Mouse (Mus musculus): ENCODE results near the gene Sugct. TPM values are rescaled to one million over a fixed set of nuclear protein-coding genes. Genes with fewer than 3 reads are reported as not detected.

Gene Sugct
- polyA plus RNA-seq, 1 experiment = not detected

- TF ChIP-seq POLR2A (IDR thresholded peaks at IDR 0.05; ENCODE audit: insufficient read depth, low read depth, low read length) (no peak), CTCF (IDR thresholded peaks at IDR 0.05; ENCODE audit: insufficient read depth, low read depth, low read length) (no peak)
- Histone ChIP-seq H3K27ac (ENCODE audit: insufficient read depth, low read depth, low read length) (no peak overlapping the region), H3K4me3 (ENCODE audit: insufficient read depth, low read depth, low read length) (no peak overlapping the region), H3K4me1 (ENCODE audit: control insufficient read depth, insufficient read depth, low read length) (no peaks in the 10 kb centered on the region)
- 90% methylated on average over 1 of the region's 1 CpGs for WGBS
Measured at GRCm38 (mm10) chr13:17420557-17420956, 274.8 kb downstream of the Sugct start.

GRCm38 (mm10) chr13:17342836-17343235 lies 352.5 kb downstream of the Sugct start:
- Histone ChIP-seq H3K4me3 (ENCODE audit: insufficient read depth, low read depth, low read length) (no peak overlapping the region), H3K4me1 (ENCODE audit: control insufficient read depth, insufficient read depth, low read length) (no peaks in the 10 kb centered on the region), H3K27ac (ENCODE audit: insufficient read depth, low read depth, low read length) (no peak overlapping the region)
- TF ChIP-seq CTCF (IDR thresholded peaks at IDR 0.05; ENCODE audit: insufficient read depth, low read depth, low read length) (no peak), POLR2A (IDR thresholded peaks at IDR 0.05; ENCODE audit: insufficient read depth, low read depth, low read length) (no peak)
- 94% methylated on average over 8 of the region's 8 CpGs for WGBS

GRCm38 (mm10) chr13:17335885-17336540 lies 359.3 kb downstream of the Sugct start:
- Histone ChIP-seq H3K27ac (ENCODE audit: insufficient read depth, low read depth, low read length) (no peak overlapping the region), H3K4me3 (ENCODE audit: insufficient read depth, low read depth, low read length) (no peak overlapping the region), H3K4me1 (ENCODE audit: control insufficient read depth, insufficient read depth, low read length) (no peaks in the 10 kb centered on the region)
- 84% methylated on average over 4 of the region's 4 CpGs for WGBS
- TF ChIP-seq CTCF (IDR thresholded peaks at IDR 0.05; ENCODE audit: insufficient read depth, low read depth, low read length) (no peak), POLR2A (IDR thresholded peaks at IDR 0.05; ENCODE audit: insufficient read depth, low read depth, low read length) (no peak)

- Histone ChIP-seq H3K4me3 (ENCODE audit: insufficient read depth, low read depth, low read length) (no peak overlapping the region), H3K27ac (ENCODE audit: insufficient read depth, low read depth, low read length) (no peak overlapping the region), H3K4me1 (ENCODE audit: control insufficient read depth, insufficient read depth, low read length) (no peaks in the 10 kb centered on the region)
- TF ChIP-seq CTCF (IDR thresholded peaks at IDR 0.05; ENCODE audit: insufficient read depth, low read depth, low read length) (no peak), POLR2A (IDR thresholded peaks at IDR 0.05; ENCODE audit: insufficient read depth, low read depth, low read length) (no peak)
- 83% methylated on average over 4 of the region's 4 CpGs for whole genome bisulfite sequencing
Measured at GRCm38 (mm10) chr13:17326863-17327262, 368.5 kb downstream of the Sugct start.

- no peak for TF ChIP-seq POLR2A (IDR thresholded peaks at IDR 0.05; ENCODE audit: insufficient read depth, low read depth, low read length)
- no peak for TF ChIP-seq CTCF (IDR thresholded peaks at IDR 0.05; ENCODE audit: insufficient read depth, low read depth, low read length)
- no peak overlapping the region for H3K4me3 ChIP-seq (ENCODE audit: insufficient read depth, low read depth, low read length)
- H3K4me1 ChIP-seq (ENCODE audit: control insufficient read depth, insufficient read depth, low read length) = no peaks in the 10 kb centered on the region
- WGBS = 57% methylated on average over 4 of the region's 4 CpGs
- H3K27ac ChIP-seq (ENCODE audit: insufficient read depth, low read depth, low read length) = no peak overlapping the region
Measured at GRCm38 (mm10) chr13:17301590-17301989, 393.8 kb downstream of the Sugct start.

DNA sequence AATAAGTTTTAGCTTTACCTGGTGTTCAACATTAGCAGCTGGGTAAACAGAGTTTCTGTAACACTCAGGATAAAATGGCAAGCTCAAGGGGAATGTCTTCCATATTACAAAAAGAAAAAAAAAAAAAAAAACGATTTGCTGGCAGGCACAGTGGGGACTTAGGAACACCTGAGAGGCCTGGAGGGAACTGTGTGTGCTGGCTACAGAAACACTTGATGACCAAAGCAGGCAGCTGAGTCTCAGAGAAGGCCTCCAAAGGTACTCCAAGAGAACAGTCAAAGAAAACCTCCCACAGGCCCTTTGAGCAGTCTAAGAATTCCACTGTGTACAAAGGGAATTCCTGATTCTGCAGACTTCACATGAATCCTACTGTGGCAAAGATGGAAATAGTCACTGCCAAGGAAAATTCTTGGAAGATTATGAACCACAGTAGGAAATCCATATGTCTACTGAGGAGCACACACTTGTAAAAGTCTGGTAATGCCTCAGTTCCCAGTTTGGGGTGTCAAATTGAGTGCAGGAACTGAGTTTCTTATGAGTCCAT lies 397.8 kb downstream of the Sugct start:
- Histone ChIP-seq H3K4me1 (ENCODE audit: control insufficient read depth, insufficient read depth, low read length) (no peaks in the 10 kb centered on the region), H3K27ac (ENCODE audit: insufficient read depth, low read depth, low read length) (no peak overlapping the region), H3K4me3 (ENCODE audit: insufficient read depth, low read depth, low read length) (no peak overlapping the region)
- 43% methylated on average over 1 of the region's 1 CpGs for WGBS
- no peak for TF ChIP-seq POLR2A (IDR thresholded peaks at IDR 0.05; ENCODE audit: insufficient read depth, low read depth, low read length)
- no peak for TF ChIP-seq CTCF (IDR thresholded peaks at IDR 0.05; ENCODE audit: insufficient read depth, low read depth, low read length)

DNA sequence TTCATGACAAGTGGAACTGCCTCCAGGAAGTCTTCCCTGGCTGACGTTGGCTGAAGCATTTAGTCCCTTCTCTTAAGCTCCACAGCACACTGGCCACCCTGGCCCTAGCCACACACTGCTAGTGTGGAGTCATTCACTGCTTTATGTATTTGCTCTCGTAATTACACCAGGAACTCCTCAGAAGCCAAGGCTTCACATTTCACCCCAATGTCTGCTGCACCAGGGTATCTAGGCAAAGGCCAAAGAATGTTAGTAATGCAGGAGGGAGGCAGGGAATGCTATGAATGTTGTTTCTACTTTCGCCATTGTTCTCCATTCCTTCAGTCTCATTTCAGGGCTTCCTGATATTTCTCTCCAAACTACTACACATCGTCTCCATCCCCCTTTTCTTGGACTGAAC lies 398.4 kb downstream of the Sugct start:
- TF ChIP-seq POLR2A (IDR thresholded peaks at IDR 0.05; ENCODE audit: insufficient read depth, low read depth, low read length) (no peak), CTCF (IDR thresholded peaks at IDR 0.05; ENCODE audit: insufficient read depth, low read depth, low read length) (no peak)
- Histone ChIP-seq H3K4me3 (ENCODE audit: insufficient read depth, low read depth, low read length) (no peak overlapping the region), H3K27ac (ENCODE audit: insufficient read depth, low read depth, low read length) (no peak overlapping the region), H3K4me1 (ENCODE audit: control insufficient read depth, insufficient read depth, low read length) (no peaks in the 10 kb centered on the region)
- WGBS = 47% methylated on average over 4 of the region's 4 CpGs

- 26% methylated on average over 3 of the region's 3 CpGs for WGBS
- Histone ChIP-seq H3K4me1 (ENCODE audit: control insufficient read depth, insufficient read depth, low read length) (no peaks in the 10 kb centered on the region), H3K4me3 (ENCODE audit: insufficient read depth, low read depth, low read length) (no peak overlapping the region), H3K27ac (ENCODE audit: insufficient read depth, low read depth, low read length) (no peak overlapping the region)
- TF ChIP-seq CTCF (IDR thresholded peaks at IDR 0.05; ENCODE audit: insufficient read depth, low read depth, low read length) = no peak
Measured at GRCm38 (mm10) chr13:17296460-17296859, 398.9 kb downstream of the Sugct start.

- TF ChIP-seq CTCF (IDR thresholded peaks at IDR 0.05; ENCODE audit: insufficient read depth, low read depth, low read length) (no peak), POLR2A (IDR thresholded peaks at IDR 0.05; ENCODE audit: insufficient read depth, low read depth, low read length) (no peak)
- Histone ChIP-seq H3K4me1 (ENCODE audit: control insufficient read depth, insufficient read depth, low read length) (no peaks in the 10 kb centered on the region), H3K27ac (ENCODE audit: insufficient read depth, low read depth, low read length) (no peak overlapping the region), H3K4me3 (ENCODE audit: insufficient read depth, low read depth, low read length) (no peak overlapping the region)
- 83% methylated on average over 3 of the region's 3 CpGs for WGBS
Measured at GRCm38 (mm10) chr13:17291057-17291456, 404.3 kb downstream of the Sugct start.
